Mouse (Mus musculus): Measurements from ENCODE around the gene Tex44.

- TF ChIP-seq EP300 (IDR thresholded peaks at IDR 0.05) (peak; percentile 31; the same call in 1 of the 2 replicates), CTCF (IDR thresholded peaks at IDR 0.05) (no peak)
Observed at GRCm38 (mm10) chr1:86443386-86444172, 17.4 kb downstream of the Tex44 start.

Measured in lung, postnatal 0 days (tissue).